Mouse (Mus musculus): Measurements from ENCODE around the gene Slc39a11.

GRCm38 (mm10) chr11:113487603-113488335, 162.1 kb downstream of the Slc39a11 start:
- TF ChIP-seq CTCF (IDR thresholded peaks at IDR 0.05; ENCODE audit: low read depth, low read length) (no peak), GATA1 (IDR thresholded peaks at IDR 0.05; ENCODE audit: borderline replicate concordance, low read length) (no peak), TAL1 (conservative IDR thresholded peaks at IDR 0.05; ENCODE audit: low read depth, low read length) (no peak), POLR2AphosphoS5 (IDR thresholded peaks at IDR 0.05; ENCODE audit: insufficient replicate concordance, low read depth, low read length) (no peak), GATA2 (IDR thresholded peaks at IDR 0.05; ENCODE audit: borderline replicate concordance, low read depth, low read length) (no peak)
